Mouse (Mus musculus) brown adipose tissue, adult 24 weeks (tissue): ENCODE measurements around the gene Grip1. TPM values are rescaled to one million over a fixed set of nuclear protein-coding genes. Genes with fewer than 3 reads are reported as not detected.

Source experiments
- polyA plus RNA-seq: library from polyadenylated mRNA; stranded (reverse); fragments of >200 nt; gene quantifications from 2 replicates; pipeline ENCODE4 v1.2.4, GENCODE M21; 2012; ENCODE audit not compliant: missing spikeins, insufficient read depth, insufficient read length

Grip1 gene
- polyA plus RNA-seq, 1 experiment, result not detected

Other genes starting within 250 kb of the Grip1 start
- gene Cand1, start 213.8 kb upstream of the Grip1 start, polyA plus RNA-seq, result 12.2 and 25.1 TPM in 2 replicates